Mouse (Mus musculus): Measurements from ENCODE around the gene Dnajc30. TPM values are rescaled to one million over a fixed set of nuclear protein-coding genes. Genes with fewer than 3 reads are reported as not detected.

Dnajc30 gene
- total RNA-seq, 2 experiments from 2014 or later, result 41.6 to 42.9 TPM

DNA sequence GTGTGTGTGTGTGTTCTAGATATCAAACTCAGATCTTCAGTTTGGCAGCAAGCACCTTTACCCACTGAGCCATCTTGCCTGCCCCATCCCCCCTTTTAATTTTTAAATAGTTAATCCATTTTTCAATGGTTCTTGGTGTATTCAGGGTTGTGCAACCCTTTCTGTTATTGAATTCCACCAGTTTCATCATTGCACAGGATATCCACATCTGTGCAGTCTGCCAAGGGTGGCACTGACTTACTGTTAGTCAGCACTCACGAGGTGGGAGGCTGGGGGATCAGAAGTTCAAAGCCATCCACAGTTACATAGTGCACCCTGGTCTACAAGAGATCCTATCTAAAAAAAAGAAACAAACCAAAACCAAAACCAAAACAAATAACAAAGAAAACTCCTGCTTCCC, 37.0 kb downstream of the Dnajc30 start:
- no peak for DNase-seq (ENCODE audit: low spot score in 2 of 2)
- intact Hi-C loops (cut with DNase I), result no loop called here

DNA sequence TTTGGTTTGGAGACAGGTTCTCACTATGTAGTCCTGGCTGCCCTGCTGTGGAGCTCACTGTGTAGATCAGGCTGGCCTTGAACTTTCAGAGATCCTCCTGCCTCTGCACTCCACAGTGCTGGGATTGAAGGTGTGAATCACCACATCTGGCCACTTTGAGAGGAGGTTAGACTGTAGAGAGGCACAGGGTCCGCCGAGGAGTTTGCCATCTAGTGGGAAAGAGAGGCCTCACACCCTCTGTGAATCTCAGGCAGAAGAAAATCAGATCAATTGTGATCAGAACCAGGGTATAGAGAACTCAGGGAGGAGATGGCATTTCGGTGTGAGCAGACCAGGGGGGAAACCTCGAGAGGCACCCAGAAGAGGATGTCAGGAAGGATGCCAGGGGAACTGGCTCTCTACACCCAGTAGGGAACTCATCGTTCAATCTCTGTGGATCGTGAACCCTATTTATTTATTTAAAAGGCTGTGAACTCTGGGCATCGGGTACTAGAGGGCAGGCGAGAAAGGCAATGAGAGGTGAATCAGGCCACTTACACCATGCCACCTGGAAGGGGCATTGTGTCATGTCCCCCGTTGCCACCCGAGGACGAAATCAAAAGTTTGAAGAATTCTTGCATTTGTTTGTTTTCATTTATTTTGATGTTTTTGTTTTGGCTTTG, 40.1 kb downstream of the Dnajc30 start:
- peak in 1 of 2 experiments; percentile 10 for DNase-seq (ENCODE audit: low spot score in 2 of 2)
- intact Hi-C loops (cut with DNase I), result no loop called here

DNA sequence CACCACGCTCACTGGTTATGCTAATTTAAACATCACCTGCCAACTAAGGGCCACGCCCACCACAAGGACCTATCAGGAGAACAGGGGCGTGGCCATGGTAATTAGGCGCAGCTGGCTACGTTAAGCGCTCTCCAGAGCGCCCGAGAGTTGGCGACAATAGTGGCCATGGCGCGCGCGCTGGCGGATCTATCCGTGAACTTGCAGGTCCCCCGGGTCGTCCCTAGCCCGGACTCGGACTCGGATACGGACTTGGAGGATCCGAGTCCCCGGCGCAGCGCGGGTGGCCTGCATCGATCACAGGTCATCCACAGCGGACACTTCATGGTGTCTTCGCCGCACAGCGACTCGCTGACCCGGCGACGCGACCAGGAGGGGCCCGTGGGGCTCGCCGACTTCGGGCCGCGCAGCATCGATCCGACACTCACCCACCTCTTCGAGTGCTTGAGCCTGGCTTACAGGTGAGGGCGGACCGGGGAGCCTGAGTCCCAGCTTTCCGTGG, 42.8 kb downstream of the Dnajc30 start:
- intact Hi-C loops (cut with DNase I), result no loop called here

DNA sequence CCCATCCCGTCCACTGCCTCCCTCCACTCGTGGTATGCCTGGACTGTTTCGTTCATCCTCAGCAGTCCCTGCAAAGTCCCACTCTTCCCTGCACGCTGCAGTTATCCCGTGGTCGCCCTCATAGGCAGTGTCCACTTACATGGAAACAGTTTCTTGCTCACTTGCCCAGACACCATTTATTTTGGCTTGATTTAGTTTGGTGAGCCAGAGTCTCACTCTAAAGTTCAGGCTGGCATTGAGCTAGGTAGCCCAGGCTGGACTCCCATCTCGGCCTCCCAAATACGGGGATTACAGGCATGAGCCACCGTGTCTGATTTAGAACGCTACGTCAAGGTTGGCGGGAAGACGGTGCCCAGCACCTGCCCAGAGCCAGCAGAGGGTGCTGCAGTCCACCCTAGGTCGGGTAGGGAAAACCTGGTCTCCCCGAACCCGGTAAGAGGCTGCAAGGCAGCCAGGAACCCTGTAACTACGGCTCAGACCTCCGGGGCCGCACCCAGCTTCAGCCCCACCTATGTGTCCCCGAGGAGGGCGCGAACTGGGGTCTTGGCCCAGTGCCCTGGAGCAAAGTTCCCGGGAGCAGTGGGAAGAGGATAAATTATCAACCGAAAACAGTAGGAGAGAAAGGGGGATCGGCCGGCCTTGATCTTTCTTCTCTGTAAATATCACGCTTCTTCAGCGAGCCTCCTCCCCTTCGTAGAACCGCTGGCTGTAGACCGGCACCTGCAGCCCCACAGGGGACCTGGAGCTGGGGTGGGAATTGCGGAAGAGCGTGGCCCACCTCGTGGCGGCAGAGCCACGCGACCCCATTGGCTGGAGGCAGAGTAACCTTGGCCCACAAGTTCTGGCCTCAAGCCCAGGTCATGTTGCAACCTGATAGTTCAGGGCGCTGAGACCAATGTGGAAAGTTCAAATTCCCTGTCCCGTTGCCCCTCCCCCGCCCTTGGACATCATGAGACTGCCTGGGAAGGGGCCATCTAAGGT, 43.8 kb downstream of the Dnajc30 start:
- DNase-seq (ENCODE audit: low spot score in 2 of 2), result peak; percentile 12 to 15
- intact Hi-C loops (cut with DNase I), result no loop called here

More for the DNA sequence above, 42.8 kb downstream of the Dnajc30 start:
- DNase-seq (ENCODE audit: low spot score in 2 of 2), result peak; percentile 63 to 87

DNA sequence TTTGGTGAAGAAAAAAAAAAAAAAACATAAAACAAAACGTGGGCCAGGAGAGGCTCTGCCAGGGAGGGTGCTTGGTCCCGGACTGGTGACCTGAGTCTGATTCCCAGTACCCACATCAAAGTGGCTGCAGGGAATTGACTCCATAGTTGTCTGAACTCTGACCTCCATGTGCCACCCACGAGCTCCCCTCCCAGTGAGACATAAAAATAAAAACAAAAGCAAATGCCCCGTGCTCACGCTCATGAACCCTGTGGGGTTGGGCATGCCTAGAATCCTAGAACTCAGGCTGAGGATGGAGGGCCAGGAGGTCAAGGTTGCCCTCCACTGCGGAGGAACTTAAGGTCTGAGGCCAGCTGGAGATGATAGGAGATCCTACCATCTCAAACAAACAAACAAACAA, 45.0 kb downstream of the Dnajc30 start:
- intact Hi-C loops (cut with DNase I), result no loop called here
- no peak for DNase-seq (ENCODE audit: low spot score in 2 of 2)

DNA sequence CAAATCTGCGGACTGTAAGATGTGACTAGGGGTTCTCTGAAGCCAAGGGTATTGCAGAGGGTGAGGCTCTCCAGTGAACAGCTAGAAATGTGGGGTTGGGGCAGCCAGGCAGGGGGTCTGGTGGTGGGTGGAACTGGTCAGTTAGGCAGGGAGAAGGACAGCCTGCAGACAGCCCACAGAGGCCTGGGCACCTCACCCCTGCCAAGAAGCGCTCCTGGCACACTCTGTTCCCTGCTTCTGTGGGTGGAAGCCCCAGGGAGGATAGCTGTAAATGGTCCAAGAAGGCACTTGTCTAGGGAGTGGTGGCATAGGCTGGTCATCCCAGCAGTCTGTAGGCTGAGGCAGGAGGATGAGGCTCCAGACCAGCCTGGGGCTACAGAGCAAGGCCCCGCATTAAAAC, 45.4 kb downstream of the Dnajc30 start:
- no peak for DNase-seq (ENCODE audit: low spot score in 2 of 2)
- intact Hi-C loops (cut with DNase I), result no loop called here

DNA sequence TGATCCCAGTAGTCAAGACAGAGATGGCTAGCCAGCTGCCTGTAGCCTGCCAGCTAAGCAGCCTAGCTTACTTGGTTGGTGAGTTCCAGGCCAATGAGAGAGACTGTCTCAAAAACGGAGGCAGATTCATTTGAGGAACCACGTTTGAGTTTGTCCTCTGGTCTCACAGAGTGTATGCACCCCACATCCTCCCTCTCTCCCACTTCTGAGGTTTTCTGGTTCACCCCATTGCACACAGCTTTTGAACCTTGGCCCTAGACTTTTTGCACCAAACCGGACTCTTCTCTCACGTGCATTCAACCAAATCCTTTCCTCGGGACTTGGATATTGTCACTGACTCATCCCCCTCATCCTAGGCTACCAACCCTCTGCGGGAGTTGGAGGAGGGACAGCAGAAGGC, 46.0 kb downstream of the Dnajc30 start:
- intact Hi-C loops (cut with DNase I), result no loop called here
- no peak for DNase-seq (ENCODE audit: low spot score in 2 of 2)

DNA sequence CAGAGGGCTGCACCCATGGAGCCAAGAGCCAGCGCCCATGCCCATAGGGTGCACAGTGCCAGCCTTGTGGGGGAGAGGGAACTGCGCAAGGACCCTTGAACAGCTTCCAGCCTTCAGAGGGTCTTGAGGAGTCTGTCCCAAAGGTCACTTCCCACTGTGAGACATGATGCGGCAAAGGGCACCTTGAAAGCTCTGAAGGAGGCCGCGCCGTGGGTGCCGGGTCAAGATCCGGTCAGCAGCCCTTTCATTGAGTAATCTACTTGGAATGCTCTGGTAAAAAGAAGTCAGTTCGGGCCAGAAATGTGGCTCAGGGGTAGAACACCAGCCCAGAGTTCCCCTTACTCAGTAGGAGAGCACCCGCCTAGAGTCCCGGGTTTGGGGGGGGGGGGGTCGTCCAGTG, 49.8 kb downstream of the Dnajc30 start:
- no peak for DNase-seq (ENCODE audit: low spot score in 2 of 2)
- intact Hi-C loops (cut with DNase I), result no loop called here

DNA sequence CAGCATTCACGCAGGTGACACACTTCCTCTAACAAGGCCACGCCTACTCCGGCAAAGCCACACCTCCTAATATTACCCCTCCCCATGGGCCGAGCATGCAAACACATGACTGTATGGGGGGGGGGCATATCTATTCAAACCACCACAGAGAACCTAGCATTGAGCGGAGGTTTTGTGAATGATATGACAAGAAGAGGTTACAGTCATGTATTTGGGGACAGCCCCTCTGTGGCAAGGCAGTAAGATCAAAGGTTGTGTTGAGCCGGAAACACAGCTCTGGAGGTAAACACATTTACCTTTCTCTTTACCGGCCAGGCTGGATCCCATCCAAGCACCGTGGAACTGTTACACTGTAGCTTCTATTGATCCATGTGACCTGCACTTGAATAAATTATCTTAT, 51.2 kb downstream of the Dnajc30 start:
- no peak for DNase-seq (ENCODE audit: low spot score in 2 of 2)
- intact Hi-C loops (cut with DNase I), result no loop called here

Other genes starting within 250 kb of the Dnajc30 start
- gene Tmem270, start 157.5 kb upstream of the Dnajc30 start, total RNA-seq (2021), result not detected
- not detected for gene Cldn13, start 148.7 kb upstream of the Dnajc30 start, total RNA-seq (2021)
- 1 to 10 TPM; 7.3 TPM for gene Mettl27, start 131.8 kb upstream of the Dnajc30 start, total RNA-seq (2021)
- not detected for gene Cldn4, start 117.3 kb upstream of the Dnajc30 start, total RNA-seq (2021)
- gene Cldn3, start 78.0 kb upstream of the Dnajc30 start, total RNA-seq (2021), result 1 to 10 TPM in 1 of 2 experiments, under 1 TPM in 1; 0.37 to 1.7 TPM
- 10 to 100 TPM; 41.2 to 42.0 TPM for gene Abhd11, start 55.0 kb upstream of the Dnajc30 start, total RNA-seq (2021)
- gene Stx1a, start 40.7 kb upstream of the Dnajc30 start, total RNA-seq (2021), result 100 to 1,000 TPM; 413 to 473 TPM
- 10 to 100 TPM; 34.0 to 55.7 TPM for gene Bud23, start 757 bp downstream of the Dnajc30 start, total RNA-seq (2021)
- 10 to 100 TPM; 23.6 to 30.9 TPM for gene Vps37d, start 14.1 kb downstream of the Dnajc30 start, total RNA-seq (2021)
- 1 to 10 TPM; 4.0 to 4.5 TPM for gene Mlxipl, start 25.7 kb downstream of the Dnajc30 start, total RNA-seq (2021)
- gene Tbl2, start 85.5 kb downstream of the Dnajc30 start, total RNA-seq (2021), result 10 to 100 TPM; 28.1 to 28.2 TPM
- gene Bcl7b, start 104.1 kb downstream of the Dnajc30 start, total RNA-seq (2021), result 10 to 100 TPM; 41.5 to 44.9 TPM
- 10 to 100 TPM; 51.9 to 55.1 TPM for gene Baz1b, start 123.1 kb downstream of the Dnajc30 start, total RNA-seq (2021)
- gene Fzd9, start 187.0 kb downstream of the Dnajc30 start, total RNA-seq (2021), result 1 to 10 TPM; 6.2 to 6.8 TPM